Mouse (Mus musculus): ENCODE results near the gene Pou5f1.

Gene Pou5f1

DNA sequence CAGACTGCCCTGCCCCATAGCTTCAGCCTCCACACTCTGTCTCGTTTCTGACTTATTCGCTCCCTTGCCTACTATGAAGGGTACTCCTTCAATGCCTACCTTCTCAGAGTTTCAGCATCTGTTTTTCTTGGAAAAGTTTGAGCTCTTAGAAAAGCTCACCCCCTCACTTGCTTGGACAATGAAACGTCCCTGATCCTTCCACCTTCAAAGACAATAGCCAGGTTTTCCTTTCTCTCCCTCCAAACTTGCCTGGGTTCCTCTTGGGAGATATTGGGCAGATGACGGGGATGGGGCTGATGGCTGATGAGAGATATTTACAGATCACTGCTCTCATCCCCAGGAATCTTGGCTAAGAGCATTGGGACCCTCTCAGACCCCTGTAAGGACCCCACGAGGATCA lies 48.5 kb downstream of the Pou5f1 start:
- no peak for DNase-seq

- no peak for DNase-seq
Observed at GRCm38 (mm10) chr17:35554761-35555397, 49.1 kb downstream of the Pou5f1 start.

GRCm38 (mm10) chr17:35556186-35556765 lies 50.5 kb downstream of the Pou5f1 start:
- DNase-seq: no peak

DNA sequence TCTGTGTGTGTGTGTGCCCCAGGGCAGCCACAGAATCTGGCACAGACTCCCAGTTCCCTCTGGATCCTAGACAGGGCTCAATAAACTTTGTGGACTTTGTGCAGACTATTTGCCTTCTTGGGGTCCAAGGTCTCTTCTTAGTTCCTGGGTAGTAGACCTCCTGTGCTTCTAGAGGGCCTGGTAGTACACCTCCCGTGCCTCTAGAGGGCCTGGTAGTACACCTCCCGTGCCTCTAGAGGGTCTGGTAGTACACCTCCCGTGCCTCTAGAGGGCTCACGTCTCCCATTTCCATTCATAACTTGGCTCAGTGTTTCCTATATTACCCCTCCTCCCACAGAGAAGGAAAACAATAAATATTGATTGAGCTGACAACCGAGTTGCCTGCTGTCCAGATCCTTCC lies 51.0 kb downstream of the Pou5f1 start:
- peak; percentile 46 to 51 for DNase-seq

GRCm38 (mm10) chr17:35557351-35557750 lies 51.5 kb downstream of the Pou5f1 start:
- DNase-seq: no peak

DNA sequence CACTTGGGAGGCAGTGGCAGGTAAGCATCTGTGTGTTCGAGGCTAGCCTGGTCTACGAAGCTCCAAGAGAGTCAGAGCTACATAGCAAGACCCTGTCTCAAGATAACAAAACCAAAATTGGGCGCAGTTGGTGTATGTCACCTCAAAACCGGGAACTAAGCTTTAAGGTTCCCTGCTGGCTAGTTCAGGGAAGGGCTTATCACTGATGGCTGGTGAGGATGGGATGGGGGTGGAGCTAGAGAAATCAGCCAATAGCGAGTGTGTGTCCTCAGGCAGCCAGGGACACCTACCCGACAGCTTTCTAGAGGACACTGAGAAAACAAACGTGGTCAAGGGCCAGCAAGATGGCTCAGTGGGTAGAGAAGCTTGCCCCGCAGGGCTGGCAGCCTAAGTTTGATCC lies 52.4 kb downstream of the Pou5f1 start:
- DNase-seq: no peak
